Mouse (Mus musculus) hindlimb bud, embryonic 11.5 days (tissue): Measurements from ENCODE around the gene Angptl2.

Experiments
- DNase-seq: peaks from one replicate; pipeline ENCODE4 v3.0.0-alpha.2; 2012; ENCODE audit warnings: low read depth, low spot score; ENCODE audit errors: extremely low spot score

The Angptl2 gene

GRCm38 (mm10) chr2:33228551-33228950 is 12.7 kb downstream of the Angptl2 start:
- DNase-seq: no peak

GRCm38 (mm10) chr2:33230701-33231100 is 14.8 kb downstream of the Angptl2 start:
- no peak for DNase-seq

GRCm38 (mm10) chr2:33231788-33232187 is 15.9 kb downstream of the Angptl2 start:
- no peak for DNase-seq

DNA sequence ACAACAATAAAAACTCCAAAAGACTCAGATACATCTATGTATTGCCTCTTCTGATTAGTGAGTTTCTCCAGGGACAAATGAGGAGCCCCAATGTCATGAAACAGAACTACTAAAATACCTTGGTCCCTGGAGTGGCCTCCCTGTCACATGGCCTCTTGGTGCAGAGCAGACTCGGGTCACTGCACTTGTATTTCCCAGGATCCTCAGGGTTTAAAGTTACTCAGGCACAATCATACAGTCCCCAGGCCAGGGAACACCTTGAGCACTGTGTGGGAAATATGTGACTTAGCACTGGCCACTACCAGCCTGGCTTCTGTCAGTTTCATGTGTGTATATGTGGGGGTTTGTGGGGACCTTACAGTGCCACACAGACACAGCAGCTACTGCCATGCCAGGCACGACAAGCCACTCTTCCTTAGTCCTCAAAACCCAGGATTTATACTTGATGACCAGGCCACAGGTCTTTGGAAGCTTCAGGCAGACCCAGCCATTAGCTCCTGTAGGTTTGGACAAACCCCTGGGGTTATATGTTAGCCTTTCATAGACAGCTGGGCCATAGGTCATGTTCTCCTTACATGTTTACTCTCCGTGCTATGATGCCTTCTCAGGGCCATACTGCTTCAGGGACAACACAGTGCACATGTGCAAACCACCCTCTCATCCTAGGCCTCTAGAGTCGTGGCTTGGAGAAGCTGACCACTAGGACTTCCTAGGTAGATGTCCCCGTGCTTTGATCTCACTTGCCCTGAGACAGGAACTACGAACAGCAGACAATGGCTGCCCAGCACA is 17.1 kb downstream of the Angptl2 start:
- no peak for DNase-seq

DNA sequence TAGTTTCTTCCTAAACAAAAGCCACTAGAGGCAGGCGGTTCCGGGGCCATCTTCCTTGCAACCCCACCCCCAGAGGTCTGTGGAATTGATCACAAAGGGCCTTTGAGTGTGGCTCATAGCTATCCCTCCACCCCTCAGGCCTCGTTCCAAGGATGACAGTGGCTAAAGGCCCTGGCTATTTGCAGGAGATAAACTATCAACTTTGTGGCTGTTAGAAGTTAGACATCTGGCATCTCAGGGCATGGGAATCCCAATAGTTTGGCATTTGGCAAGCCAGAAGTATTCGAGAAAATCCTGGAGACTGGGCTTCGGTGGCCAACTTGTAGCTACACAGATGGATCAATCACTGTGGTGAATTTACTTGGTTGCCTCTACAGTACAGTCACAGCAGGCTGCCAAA is 18.0 kb downstream of the Angptl2 start:
- DNase-seq: no peak

DNA sequence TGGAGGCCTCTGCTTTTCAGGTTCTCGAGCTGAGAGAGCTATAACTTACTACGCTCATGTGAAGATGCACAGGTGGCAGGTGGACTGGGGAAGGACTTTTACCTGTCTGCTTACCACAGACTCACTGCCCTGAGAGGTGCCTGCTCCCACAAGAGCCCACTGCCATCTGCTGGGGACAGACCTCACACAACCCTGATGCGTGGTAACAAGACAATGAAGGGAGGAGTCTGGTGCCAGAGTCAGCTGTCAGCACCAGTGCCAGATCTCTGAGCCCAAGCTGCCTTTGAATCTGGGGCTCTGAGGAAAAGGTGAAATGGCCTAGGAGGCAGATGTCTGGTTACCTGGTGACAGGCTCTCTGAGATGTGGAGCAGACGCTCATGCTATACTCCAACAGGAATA is 19.0 kb downstream of the Angptl2 start:
- DNase-seq: no peak

DNA sequence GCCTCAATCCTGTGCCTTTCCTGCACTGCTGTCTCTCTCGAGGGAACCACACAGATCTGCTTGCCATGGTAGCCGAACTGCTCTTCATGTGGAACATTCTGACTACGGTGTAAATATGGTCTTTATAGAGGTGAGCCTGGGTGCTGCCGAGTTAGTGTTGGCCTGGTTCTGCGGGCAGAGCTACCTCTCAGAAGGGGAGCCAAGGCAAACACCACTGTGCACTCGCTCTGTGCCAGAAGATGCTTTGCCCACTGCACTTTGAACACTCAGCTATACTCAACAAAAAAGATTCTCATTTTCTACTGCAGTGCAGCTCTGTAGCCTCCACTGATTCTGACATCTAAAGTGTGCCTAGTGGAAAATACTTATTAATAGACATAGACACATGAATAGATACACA is 21.7 kb downstream of the Angptl2 start:
- no peak for DNase-seq

- DNase-seq: no peak
Observed at GRCm38 (mm10) chr2:33244880-33245279, 29.0 kb downstream of the Angptl2 start.

GRCm38 (mm10) chr2:33245350-33245749 is 29.5 kb downstream of the Angptl2 start:
- DNase-seq: no peak

GRCm38 (mm10) chr2:33246841-33247240 is 31.0 kb downstream of the Angptl2 start:
- DNase-seq: no peak

DNA sequence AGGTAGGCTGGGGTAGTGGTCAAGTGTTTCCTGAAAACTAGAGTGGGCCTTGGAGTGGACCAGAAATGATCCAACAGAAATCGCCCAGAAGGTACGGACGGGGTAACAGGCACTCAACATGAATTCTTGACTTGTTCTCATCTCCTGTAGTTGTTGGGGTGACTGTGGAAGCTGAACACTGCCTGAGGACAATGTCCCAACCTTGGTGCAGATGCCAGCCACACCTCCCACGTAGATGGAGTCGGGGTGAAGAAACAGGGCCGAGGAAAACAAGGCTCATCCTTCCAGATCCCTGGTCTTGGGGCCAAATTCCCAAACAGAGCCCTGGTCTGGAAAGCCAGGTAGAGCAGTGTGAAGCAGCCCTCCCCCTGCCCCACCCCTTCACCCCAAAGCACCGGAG is 32.7 kb downstream of the Angptl2 start:
- DNase-seq: no peak

DNA sequence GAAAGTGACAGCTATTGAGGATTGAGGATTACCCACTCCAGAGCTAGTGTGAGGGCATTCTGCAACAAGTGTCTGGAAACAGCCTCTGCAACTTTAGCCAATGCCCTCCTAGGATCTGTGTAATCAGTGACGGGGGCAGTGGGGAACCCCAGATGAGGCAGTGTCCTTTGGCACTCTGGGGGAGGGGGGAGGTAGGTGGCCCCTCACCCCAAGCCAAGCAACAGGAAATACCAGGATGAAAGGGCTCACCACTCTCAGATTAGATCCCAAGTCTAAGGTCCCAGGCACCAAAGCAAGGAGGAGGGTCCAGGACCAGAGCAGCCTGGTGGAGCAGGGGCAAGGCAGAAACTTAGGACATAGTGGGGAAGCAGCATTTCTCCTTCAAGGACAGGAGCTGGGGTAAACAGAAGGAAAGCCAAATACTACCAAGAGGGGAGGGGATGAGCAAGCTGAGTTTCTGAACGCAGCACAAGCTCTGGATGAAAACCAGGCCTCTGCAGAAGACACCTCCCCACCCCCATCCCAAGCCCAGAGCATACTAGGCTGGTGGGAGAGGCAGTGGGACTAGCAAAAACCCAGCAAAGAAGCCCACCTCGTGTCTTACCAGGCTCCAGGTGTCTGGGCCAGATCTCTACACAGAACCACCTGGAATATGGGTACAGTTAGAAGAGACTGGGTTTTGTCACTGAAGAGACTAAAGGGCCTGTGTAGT is 34.2 kb downstream of the Angptl2 start:
- no peak for DNase-seq

DNA sequence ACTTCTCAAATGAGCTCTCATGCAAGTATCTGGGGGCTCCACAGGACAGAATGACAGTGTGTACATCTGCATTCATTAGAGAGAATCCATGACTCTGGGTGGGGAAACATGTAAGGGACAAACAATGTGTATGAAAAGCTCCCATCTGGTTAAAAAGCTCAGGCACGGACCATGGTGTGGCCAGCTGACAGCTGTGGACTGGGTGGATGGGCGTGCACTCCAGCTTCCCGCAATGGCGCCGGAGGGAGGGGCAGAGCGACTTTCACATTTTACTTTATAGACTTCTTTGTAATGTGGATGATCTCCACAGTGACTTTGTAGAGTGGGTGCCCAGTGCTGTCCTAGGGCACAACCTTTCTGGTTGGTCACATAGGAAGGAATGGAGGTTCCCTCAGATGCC is 36.9 kb downstream of the Angptl2 start:
- no peak for DNase-seq

- DNase-seq: no peak
Observed at GRCm38 (mm10) chr2:33253572-33254190, 37.8 kb downstream of the Angptl2 start.

GRCm38 (mm10) chr2:33254318-33254985 is 38.6 kb downstream of the Angptl2 start:
- DNase-seq: no peak

DNA sequence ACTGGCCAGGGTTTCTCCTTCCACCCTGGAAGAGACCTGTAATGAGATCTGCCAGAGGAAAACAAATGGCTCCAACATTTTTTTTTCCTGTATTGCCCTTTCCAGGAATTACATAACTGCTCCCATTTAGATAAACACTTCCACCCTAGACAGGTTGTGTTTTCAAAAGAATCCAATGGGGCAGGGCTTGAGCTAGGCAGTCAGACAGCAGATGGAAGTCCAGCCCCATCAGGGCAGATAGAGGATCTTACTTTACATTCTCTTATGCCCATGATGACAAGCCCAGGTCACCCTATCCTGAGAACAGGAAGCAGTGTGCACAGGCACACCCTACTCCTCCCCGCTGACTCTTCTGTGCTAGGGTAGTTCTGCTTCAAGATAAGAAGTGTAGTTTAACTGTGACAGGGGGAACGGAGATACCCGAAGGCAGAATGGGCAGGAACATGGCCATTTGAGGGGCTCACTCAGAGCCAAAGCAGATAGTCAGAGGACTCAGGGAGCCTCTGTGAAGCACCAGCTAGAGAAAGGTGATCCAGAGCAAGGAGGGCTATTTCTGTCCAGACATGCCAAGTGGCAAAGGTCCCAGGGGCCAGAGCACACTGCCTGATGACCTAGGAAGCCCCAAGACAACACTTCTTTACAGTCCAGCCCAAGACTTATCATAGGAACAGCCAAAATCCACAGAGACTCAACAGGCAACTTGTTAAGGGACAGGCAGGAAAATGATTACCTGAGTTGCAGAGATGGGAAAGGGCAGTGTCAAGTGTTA is 41.1 kb downstream of the Angptl2 start:
- DNase-seq: no peak

DNA sequence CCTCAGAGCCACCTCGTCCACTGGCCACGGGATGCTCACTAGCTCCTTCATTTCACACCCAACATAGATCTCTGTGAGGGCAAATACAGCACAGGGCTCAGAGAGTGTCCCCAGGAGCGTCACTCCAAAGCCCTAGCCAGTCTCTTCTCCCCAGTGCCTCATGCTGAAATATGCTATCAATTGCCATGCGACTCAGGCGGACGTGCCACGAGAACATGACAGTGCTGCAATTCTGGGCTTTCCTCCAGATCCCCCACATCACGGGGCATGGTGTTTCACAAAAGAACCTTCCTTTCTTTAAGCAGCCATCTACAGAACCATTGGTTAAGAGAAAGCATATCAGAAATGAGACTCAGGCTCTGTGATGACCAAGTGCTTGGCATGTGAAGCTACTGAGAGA is 44.9 kb downstream of the Angptl2 start:
- DNase-seq: no peak

DNA sequence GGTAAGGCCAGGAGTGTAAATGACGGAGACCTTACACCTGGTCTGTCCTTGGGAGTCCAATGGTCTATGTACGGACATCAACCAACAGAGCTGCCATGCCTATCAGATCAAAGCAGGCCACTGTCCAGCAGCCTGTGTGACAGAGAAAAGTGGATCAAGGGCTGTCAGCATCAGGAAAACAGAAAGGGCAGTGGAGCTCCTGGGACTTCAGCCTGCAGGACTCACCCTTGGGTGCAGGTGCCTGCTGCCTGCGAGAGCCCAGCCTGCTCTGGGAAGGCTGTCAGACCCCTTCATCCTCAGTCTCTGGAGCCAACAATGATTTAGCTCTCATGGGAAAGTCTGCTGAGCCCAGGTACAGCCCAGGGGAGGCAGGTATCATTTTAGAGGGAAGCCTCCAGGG is 45.6 kb downstream of the Angptl2 start:
- no peak for DNase-seq

DNA sequence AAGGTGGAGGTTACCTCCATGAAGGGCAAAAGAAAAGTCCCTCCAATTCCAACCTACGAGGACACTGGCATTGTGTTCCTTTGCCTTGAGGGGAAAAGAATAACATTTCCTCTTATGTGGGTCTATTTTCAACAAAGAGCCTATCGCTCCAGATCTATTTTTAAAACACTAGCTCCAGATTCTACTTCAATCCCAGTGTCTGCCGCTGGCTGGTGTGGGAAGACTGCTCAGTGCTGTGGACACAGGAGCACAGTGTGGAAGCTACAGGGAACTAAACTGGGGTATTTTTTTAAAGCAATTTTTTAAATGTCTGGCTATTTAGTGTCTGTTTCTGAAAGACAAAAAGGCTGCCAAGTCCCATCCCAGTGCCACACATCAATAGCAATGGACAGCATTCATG is 49.9 kb downstream of the Angptl2 start:
- no peak for DNase-seq

GRCm38 (mm10) chr2:33267075-33267474 is 51.2 kb downstream of the Angptl2 start:
- no peak for DNase-seq
